Mouse (Mus musculus): Measurements from ENCODE around the gene Gm3248. TPM values are rescaled to one million over a fixed set of nuclear protein-coding genes. Genes with fewer than 3 reads are reported as not detected.

Gene Gm3248
- total RNA-seq (2023) = not detected

DNA sequence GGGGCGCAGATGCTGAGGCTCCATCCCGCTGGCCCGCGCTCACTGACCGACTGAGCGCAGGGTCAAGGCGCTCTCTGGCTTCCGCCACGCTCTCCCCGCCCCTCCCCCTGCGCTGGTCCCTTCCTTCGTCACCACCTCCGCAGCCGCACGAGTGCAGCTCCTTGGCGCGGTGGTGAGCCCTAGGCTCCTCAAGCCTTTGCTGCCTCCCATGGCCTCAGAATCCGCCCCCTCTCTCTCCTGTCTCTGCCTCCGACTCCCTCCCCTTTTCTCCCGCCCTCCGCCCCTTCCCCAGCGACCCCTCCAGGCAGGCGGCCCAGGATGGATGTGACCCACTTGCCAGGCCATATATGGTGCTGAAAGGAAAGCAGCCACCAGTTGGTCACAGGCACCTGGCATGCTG is at the start of gene Gm3248:
Gene Gm3248, minus strand, starts transcription at position 111 of the 400 bp plus-strand sequence.

DNA sequence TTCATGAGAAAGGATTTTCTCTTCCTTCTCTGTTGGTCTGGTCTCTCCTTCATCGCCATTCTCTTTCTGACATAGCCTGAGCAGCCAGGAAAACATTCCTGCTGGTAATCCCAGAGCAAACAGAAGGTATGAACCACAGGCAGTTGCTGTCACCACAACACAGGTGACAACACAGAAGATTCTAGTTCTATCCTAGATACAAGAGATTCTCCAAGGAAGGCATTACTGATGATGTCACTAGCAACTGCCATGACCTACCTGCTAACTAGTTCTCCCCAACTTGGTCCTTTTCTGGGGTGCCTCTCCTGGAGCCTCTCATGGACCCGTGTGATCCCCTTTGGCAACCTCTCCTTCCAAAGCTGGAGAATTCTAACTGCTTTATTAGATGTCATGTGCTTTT is 17.5 kb upstream of the Gm3248 start, which contains the start of gene Gm3453:
Gene Gm3453, minus strand, starts transcription at position 101 of the 400 bp plus-strand sequence.

Other genes with a start within 250 kb of the Gm3248 start
- gene Gm3373, start 220.2 kb downstream of the Gm3248 start, total RNA-seq (2023) = not detected
- gene Gm3383, start 153.8 kb downstream of the Gm3248 start, total RNA-seq (2023) = 1.3 TPM
- gene Gm3424, start 131.4 kb downstream of the Gm3248 start, total RNA-seq (2023) = not detected
- not detected for gene Gm8237, start 81.4 kb downstream of the Gm3248 start, total RNA-seq (2023)
- not detected for gene Gm3453, start 17.4 kb upstream of the Gm3248 start, total RNA-seq (2023)
- not detected for gene Gm6337, start 96.5 kb upstream of the Gm3248 start, total RNA-seq (2023)
- not detected for gene Gm8206, start 132.2 kb upstream of the Gm3248 start, total RNA-seq (2023)
- not detected for gene Gm3468, start 146.9 kb upstream of the Gm3248 start, total RNA-seq (2023)
- not detected for gene Gm3476, start 164.1 kb upstream of the Gm3248 start, total RNA-seq (2023)

All from CD4-positive naive resting alpha-beta T cell, adult 57 days (primary cell).